ENCODE assay signal across 18 mouse cellular contexts in genomic region chr3:147083374-147083773, GRCm38 (mm10).
DNase-seq lines count a peak whose midpoint lies in the region; ATAC-seq and TF ChIP-seq lines count a peak whose summit lies in the region.
"Had no signal": no experiment of that assay in that cellular context is flagged by ENCODE, and none has a peak within 500 bp of the region (broad histone marks: within the 10 kb centered on the region; RNA-seq: fewer than 3 reads in every experiment).

No protein-coding gene starts in this region.

- no peaks in the 10 kb centered on the region for H3K36me3 ChIP-seq in forebrain, embryonic 13.5 days (ENCODE audit: poor library complexity, severe bottlenecking)
- no peaks in the 10 kb centered on the region for H3K36me3 ChIP-seq in hindbrain, embryonic 10.5 days
- H3K36me3 ChIP-seq in limb, embryonic 14.5 days (ENCODE audit: control insufficient read depth, insufficient read depth, low read length): no peaks in the 10 kb centered on the region
- no peaks in the 10 kb centered on the region for H3K36me3 ChIP-seq in midbrain, postnatal 0 days (ENCODE audit: insufficient read depth, low read length)
- no peaks in the 10 kb centered on the region for H3K36me3 ChIP-seq in liver, embryonic 11.5 days (ENCODE audit: control insufficient read depth, insufficient read depth, low read length)
- H3K36me3 ChIP-seq: heart, embryonic 15.5 days; stomach, embryonic 15.5 days had no signal

- DNase-seq in hindbrain, embryonic 10.5 days (ENCODE audit: low spot score): no peak
- DNase-seq in limb, embryonic 14.5 days (ENCODE audit: low spot score): no peak
- DNase-seq in midbrain, postnatal 0 days (ENCODE audit: low spot score): no peak
- no peak for DNase-seq in layer of hippocampus, adult 8-10 months (ENCODE audit: low spot score in 2 of 2)
- DNase-seq in frontal cortex, postnatal 14 days (ENCODE audit: low spot score in 2 of 2): no peak
- DNase-seq in liver: no peak
- DNase-seq in liver, embryonic 11.5 days (ENCODE audit: low spot score): no peak
- DNase-seq: adrenal gland, adult 2 months; cerebellum, adult 18-20 months; lung, adult 18-20 months; lung, postnatal 36 days; right cerebral cortex, adult 18-20 months; thymus, postnatal 4 days had no signal

- peak overlapping the region; percentile 45 for H3K4me2 ChIP-seq in forebrain, embryonic 13.5 days
- peak overlapping the region; percentile 14 for H3K4me2 ChIP-seq in limb, embryonic 14.5 days (replicated peaks; ENCODE audit: low read depth, low read length, severe bottlenecking)
- 0 out of 2 replicates have a peak overlapping the region, but pooled peaks have one; percentile 26 for H3K4me2 ChIP-seq in midbrain, postnatal 0 days (ENCODE audit: low read depth, low read length, poor library complexity, severe bottlenecking)
- H3K4me2 ChIP-seq in liver, embryonic 11.5 days: no peak overlapping the region
- H3K4me2 ChIP-seq: heart, embryonic 15.5 days; stomach, embryonic 15.5 days had no signal

- no peak for TF ChIP-seq CTCF in midbrain, postnatal 0 days (IDR thresholded peaks at IDR 0.05)

- peak overlapping the region; percentile 49; the same call in 1 of the 2 replicates for H3K27ac ChIP-seq in forebrain, embryonic 13.5 days
- H3K27ac ChIP-seq in hindbrain, embryonic 10.5 days: peak overlapping the region; percentile 86
- no peak overlapping the region for H3K27ac ChIP-seq in limb, embryonic 14.5 days (replicated peaks; ENCODE audit: low read depth, low read length)
- H3K27ac ChIP-seq in midbrain, postnatal 0 days (ENCODE audit: low read depth, low read length): no peak overlapping the region
- H3K27ac ChIP-seq in liver, embryonic 11.5 days (ENCODE audit: low read depth, low read length): no peak overlapping the region
- H3K27ac ChIP-seq: heart, embryonic 15.5 days; stomach, embryonic 15.5 days had no signal

- TF ChIP-seq POLR2A in limb, embryonic 14.5 days (IDR thresholded peaks at IDR 0.05; ENCODE audit: borderline replicate concordance, extremely low read depth, insufficient read depth, insufficient read length): no peak

- ATAC-seq in forebrain, embryonic 13.5 days: no peak
- ATAC-seq in limb, embryonic 14.5 days (ENCODE audit: low FRiP score, low read depth): no peak
- ATAC-seq in midbrain, postnatal 0 days (ENCODE audit: low FRiP score): no peak
- ATAC-seq in liver, embryonic 11.5 days (replicated peaks; ENCODE audit: low FRiP score): no peak
- ATAC-seq: CD4-positive, CD25-positive, alpha-beta regulatory T cell, adult 4 months; inflammation-experienced regulatory T-cells, adult 6 months had no signal

- no peaks in the 10 kb centered on the region for H3K27me3 ChIP-seq in forebrain, embryonic 13.5 days
- H3K27me3 ChIP-seq in hindbrain, embryonic 10.5 days (ENCODE audit: insufficient read depth, poor library complexity, severe bottlenecking): no peaks in the 10 kb centered on the region
- H3K27me3 ChIP-seq in limb, embryonic 14.5 days (ENCODE audit: control insufficient read depth, insufficient read depth, low read length): no peaks in the 10 kb centered on the region
- no peaks in the 10 kb centered on the region for H3K27me3 ChIP-seq in midbrain, postnatal 0 days (ENCODE audit: insufficient read depth, low read length)
- no peaks in the 10 kb centered on the region for H3K27me3 ChIP-seq in liver, embryonic 11.5 days (replicated peaks; ENCODE audit: control insufficient read depth, insufficient read depth, low read length)
- H3K27me3 ChIP-seq: heart, embryonic 15.5 days; stomach, embryonic 15.5 days had no signal

- peaks cover 54% of the 10 kb centered on the region for H3K4me1 ChIP-seq in forebrain, embryonic 13.5 days
- H3K4me1 ChIP-seq in hindbrain, embryonic 10.5 days (replicated peaks): peaks cover 58% of the 10 kb centered on the region
- peaks cover 9% of the 10 kb centered on the region; the same call in 1 of the 2 replicates for H3K4me1 ChIP-seq in limb, embryonic 14.5 days (ENCODE audit: control insufficient read depth, insufficient read depth, low read length)
- no peaks in the 10 kb centered on the region for H3K4me1 ChIP-seq in midbrain, postnatal 0 days (ENCODE audit: insufficient read depth, low read length)
- no peaks in the 10 kb centered on the region for H3K4me1 ChIP-seq in liver, embryonic 11.5 days (replicated peaks; ENCODE audit: control insufficient read depth, insufficient read depth, low read length)
- H3K4me1 ChIP-seq: stomach, embryonic 15.5 days had no signal

- H3K4me3 ChIP-seq in forebrain, embryonic 13.5 days: no peak overlapping the region
- no peak overlapping the region for H3K4me3 ChIP-seq in hindbrain, embryonic 10.5 days
- H3K4me3 ChIP-seq in limb, embryonic 14.5 days (replicated peaks; ENCODE audit: low read length): peak overlapping the region; percentile 8; the same call in 1 of the 2 replicates
- no peak overlapping the region for H3K4me3 ChIP-seq in midbrain, postnatal 0 days (ENCODE audit: low read depth, low read length)
- H3K4me3 ChIP-seq in liver, embryonic 11.5 days (ENCODE audit: low read depth, low read length): no peak overlapping the region
- H3K4me3 ChIP-seq: heart, embryonic 15.5 days; stomach, embryonic 15.5 days had no signal

- WGBS in forebrain, embryonic 13.5 days: 9% methylated on average over 11 of the region's 11 CpGs
- WGBS in hindbrain, embryonic 10.5 days: 51% methylated on average over 11 of the region's 11 CpGs
- 31% methylated on average over 11 of the region's 11 CpGs for WGBS in limb, embryonic 14.5 days
- 23% methylated on average over 11 of the region's 11 CpGs for WGBS in midbrain, postnatal 0 days
- WGBS in liver, embryonic 11.5 days: 77% methylated on average over 11 of the region's 11 CpGs

- H3K9me3 ChIP-seq in forebrain, embryonic 13.5 days (replicated peaks): no peaks in the 10 kb centered on the region
- no peaks in the 10 kb centered on the region for H3K9me3 ChIP-seq in hindbrain, embryonic 10.5 days
- no peaks in the 10 kb centered on the region for H3K9me3 ChIP-seq in limb, embryonic 14.5 days (ENCODE audit: control insufficient read depth, low read length)
- no peaks in the 10 kb centered on the region for H3K9me3 ChIP-seq in midbrain, postnatal 0 days (ENCODE audit: low read length)
- no peaks in the 10 kb centered on the region for H3K9me3 ChIP-seq in liver, embryonic 11.5 days (ENCODE audit: control insufficient read depth, low read length)
- H3K9me3 ChIP-seq: heart, embryonic 15.5 days; stomach, embryonic 15.5 days had no signal

- no peak overlapping the region for H3K9ac ChIP-seq in forebrain, embryonic 13.5 days
- no peak overlapping the region for H3K9ac ChIP-seq in limb, embryonic 14.5 days (ENCODE audit: low read depth, low read length, severe bottlenecking)
- H3K9ac ChIP-seq in midbrain, postnatal 0 days (replicated peaks; ENCODE audit: low read length, poor library complexity, severe bottlenecking): no peak overlapping the region
- H3K9ac ChIP-seq in liver, embryonic 11.5 days (ENCODE audit: low read depth, low read length): no peak overlapping the region
- H3K9ac ChIP-seq: heart, embryonic 15.5 days; stomach, embryonic 15.5 days had no signal

Comparison
In these comparisons a context has a peak if more than half of its experiments do, and no peak if none do; other contexts are left out.
1. H3K27ac ChIP-seq: peak in forebrain, embryonic 13.5 days (single experiment) and hindbrain, embryonic 10.5 days (single experiment); none in limb, embryonic 14.5 days (single experiment), midbrain, postnatal 0 days (single experiment) and liver, embryonic 11.5 days (single experiment).